Mouse (Mus musculus) ovary, postnatal 14 days (tissue): Measurements from ENCODE around the gene Slc16a9.

ENCODE experiments used
- DNase-seq: peaks from one replicate; pipeline ENCODE4 v3.0.0; 2022; ENCODE audit warnings: low spot score

Slc16a9 gene

DNA sequence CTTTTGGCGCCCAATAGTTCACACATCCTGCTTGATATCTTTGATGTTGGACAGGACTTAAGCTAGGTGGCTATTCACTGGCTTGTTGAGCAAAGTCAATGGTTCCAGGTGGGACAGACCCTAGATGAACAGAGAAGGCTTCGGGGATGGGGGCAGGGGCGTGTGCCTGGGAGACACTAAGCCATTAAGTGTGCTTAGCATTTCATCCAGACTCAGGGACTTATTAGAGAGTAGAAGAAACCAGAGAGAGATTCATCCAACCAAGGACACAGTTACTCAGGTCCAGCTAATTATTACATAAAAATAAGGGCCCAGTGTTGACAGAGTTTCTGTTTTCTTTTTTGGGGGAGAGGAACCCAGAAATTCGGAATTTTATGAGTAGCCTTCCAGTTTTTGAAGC is 5.5 kb downstream of the Slc16a9 start:
- DNase-seq = no peak

DNA sequence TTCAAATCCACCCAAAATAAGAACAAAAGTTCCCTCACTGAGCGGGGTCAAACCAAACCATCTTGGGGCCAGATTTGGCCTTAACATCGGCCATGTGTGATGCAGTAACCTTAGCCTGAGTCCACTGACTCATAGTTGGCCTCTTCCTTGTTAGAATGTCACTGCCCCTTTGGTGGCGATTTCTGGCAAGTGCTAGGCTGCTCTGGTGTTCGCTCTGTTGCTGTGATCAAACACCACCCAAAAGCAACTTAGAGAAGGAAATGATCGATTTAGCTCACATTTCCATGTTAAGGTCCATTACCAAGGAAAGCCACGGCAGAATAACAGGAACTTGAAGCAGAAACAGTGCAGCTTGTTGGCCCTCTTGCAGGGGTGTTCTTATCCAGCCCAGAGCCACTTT is 5.9 kb downstream of the Slc16a9 start:
- DNase-seq = no peak

DNA sequence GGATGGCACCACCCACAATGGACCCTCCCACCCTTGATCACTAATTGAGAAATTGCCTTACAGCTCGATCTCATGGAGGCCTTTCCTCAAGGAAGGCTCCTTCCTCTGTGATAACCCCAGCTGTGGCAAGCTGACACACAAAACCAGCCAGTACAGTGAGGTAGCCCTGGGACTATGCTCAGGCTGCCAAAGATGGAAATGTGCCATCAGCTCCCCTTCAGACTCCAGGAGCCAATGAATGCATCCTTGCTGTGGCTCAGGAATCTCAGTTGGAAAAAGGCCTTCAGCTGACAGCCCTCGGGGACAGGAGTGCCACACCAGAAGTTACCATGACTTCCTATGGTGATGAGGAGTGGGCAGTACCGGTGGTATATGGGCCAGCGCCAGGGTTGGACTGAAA is 9.8 kb downstream of the Slc16a9 start:
- DNase-seq = no peak

- no peak for DNase-seq
Measured at GRCm38 (mm10) chr10:70255601-70256210, 10.8 kb downstream of the Slc16a9 start.

GRCm38 (mm10) chr10:70257029-70257428 is 12.1 kb downstream of the Slc16a9 start:
- DNase-seq = no peak

DNA sequence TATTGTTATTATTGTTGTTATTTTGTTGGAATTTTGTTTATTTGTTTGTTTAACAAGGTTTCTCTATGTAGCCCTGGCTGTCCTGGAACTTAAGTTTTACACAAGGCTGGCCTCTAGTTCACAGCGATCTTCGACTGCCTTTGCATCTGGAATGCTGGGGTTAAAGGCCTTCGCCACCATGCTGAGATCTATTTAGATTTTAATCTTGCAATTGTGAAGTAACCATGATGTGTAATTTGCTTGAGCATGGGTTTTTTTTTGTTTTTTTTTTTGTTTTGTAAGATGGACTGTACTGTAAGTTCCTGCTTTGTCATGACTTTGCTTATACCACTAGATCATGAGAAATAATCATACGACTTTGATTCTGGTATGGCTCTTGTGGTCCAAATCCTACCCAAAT is 16.0 kb downstream of the Slc16a9 start:
- no peak for DNase-seq

DNA sequence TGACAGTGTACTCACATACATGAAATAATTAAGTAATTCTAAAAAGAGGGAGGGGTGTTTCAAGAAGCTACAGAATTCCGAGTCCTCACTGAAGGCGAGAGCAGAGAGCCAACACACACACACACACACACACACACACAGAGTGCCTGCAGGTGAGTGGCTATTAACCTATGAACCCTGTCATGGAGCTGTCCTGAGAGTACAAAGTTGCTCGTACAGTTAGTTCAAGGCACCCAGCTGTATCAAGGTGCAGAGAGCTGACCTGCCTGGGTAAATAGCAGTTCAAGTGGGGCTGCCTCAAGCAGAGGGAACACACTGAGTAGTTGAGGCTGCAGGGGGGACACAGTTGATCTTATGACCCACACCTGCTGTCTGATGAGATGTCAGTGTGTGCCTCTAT is 17.2 kb downstream of the Slc16a9 start:
- DNase-seq = no peak

- DNase-seq = no peak
Measured at GRCm38 (mm10) chr10:70263681-70264189, 18.8 kb downstream of the Slc16a9 start.

GRCm38 (mm10) chr10:70264337-70265036 is 19.6 kb downstream of the Slc16a9 start:
- no peak for DNase-seq

- no peak for DNase-seq
Measured at GRCm38 (mm10) chr10:70266501-70266900, 21.6 kb downstream of the Slc16a9 start.

GRCm38 (mm10) chr10:70268581-70269446 is 23.9 kb downstream of the Slc16a9 start:
- DNase-seq = no peak

GRCm38 (mm10) chr10:70269447-70269787 is 24.5 kb downstream of the Slc16a9 start:
- no peak for DNase-seq

DNA sequence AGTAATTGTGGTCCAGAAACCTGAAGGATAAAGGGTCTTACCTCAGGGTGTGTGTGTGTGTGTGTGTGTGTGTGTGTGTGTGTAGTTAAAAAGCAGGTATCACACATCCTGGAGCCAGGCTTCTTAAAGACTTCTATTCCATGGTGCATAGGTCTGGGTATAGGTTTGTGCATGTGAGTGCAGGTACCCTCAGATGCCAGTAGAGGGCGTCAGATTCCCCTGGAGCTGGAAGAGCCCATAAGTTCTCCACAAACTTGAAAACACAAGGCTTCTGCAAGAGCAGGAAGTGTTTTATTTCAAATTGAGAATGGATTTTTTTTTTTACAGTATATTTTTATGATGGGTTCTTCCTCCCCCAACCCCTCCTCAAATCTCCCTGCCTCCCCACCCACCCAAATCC is 31.8 kb downstream of the Slc16a9 start:
- no peak for DNase-seq

DNA sequence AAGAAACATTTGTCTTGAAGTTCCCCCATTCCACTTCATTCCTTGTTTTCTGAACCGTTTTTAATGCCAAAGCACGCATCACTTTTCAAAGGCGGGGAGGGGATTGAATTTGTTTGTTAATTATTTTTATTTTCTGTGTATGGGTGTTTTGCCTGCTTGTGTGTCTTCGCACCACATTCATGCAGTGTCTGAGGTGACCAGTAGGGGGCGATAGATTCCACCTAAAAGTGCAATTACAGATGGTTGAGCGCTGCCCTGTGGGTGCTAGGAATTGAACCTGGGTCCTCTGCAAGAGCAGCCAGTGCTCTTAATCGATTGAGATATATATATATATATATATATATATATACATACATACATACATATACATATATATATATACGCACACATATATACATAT is 34.4 kb downstream of the Slc16a9 start:
- DNase-seq = no peak

- DNase-seq = no peak
Measured at GRCm38 (mm10) chr10:70287825-70288235, 42.9 kb downstream of the Slc16a9 start.

- no peak for DNase-seq
Measured at GRCm38 (mm10) chr10:70288406-70289327, 43.8 kb downstream of the Slc16a9 start.

DNA sequence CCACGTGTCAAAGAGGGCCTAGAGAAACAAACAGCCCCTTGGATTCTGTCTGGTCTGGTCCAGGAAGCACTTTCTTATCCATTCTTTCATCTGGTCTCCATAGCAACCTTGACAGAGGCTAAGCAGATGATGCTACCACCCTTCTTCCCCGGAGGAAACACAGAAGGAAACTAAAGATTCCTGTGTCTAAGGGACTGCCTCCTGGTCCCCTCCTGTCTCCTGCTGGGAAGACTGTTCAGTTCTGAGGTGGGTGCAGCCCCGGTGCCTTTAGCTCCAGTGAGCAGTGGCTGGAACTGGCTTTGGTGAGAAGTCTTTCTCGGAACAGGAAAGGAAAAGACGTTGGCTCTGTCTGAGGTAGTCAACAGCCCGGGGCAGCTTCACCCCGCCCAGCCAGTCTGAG is 47.1 kb downstream of the Slc16a9 start:
- DNase-seq = no peak

DNA sequence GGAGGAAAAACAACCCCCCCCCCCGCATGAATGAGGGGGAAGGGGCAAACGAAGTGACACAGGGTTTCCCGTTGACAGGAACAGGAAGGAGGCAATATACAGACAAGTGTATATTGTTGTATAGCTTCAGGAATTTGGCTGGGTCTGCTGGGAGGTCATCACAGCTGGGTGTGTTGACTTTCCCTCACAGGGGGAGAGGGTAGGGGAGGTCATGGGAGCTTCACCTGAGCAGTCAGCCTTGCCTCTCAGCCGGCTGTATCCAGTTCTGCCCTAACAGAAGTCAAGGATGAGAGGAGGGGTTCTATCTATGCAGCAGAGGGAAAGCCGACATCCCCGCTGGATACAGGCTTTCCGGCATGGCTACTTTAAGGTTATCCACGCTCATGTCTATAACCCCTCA is 49.2 kb downstream of the Slc16a9 start:
- no peak for DNase-seq

DNA sequence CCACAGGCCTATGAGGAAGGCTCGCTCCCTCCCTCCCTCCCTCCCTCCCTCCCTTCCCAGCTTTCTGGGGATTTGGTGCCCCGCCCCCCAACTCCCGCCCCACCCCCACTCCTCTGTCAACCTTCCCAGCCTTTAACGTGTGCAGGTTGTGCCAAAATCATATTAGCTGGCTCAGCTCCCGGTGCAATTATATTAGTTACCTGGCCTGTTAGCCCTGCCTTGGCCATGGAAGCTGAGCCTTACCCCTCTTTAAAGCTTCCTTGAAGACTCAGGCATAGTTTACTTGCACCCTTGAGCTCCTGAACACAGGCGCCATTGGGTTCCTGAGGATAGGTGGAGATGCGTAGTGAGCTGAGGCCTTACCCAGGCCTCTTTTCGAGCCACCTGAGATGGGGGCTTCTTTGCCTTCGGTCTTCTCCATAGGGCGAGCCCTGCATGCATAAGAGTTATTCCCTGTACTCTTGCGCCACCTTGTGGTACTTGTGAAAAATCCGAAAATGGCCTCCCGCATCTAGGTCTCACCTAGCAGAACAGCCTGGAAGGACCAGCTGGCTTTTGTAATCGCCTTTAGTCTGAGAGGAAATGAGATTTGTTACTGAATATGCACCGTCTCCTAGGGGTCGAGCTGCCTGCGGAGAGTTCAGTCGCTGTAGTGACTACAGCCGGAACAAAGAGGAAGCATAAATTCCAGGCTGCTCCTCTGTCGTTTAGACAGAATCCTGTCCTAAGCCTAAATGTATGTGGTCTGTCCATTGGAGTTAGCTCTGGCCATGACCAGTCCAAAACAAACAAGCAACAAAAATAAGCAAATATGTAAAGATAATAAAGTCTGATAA is 51.8 kb downstream of the Slc16a9 start:
- peak; percentile 70 for DNase-seq

- no peak for DNase-seq
Measured at GRCm38 (mm10) chr10:70299118-70299517, 54.2 kb downstream of the Slc16a9 start.

DNA sequence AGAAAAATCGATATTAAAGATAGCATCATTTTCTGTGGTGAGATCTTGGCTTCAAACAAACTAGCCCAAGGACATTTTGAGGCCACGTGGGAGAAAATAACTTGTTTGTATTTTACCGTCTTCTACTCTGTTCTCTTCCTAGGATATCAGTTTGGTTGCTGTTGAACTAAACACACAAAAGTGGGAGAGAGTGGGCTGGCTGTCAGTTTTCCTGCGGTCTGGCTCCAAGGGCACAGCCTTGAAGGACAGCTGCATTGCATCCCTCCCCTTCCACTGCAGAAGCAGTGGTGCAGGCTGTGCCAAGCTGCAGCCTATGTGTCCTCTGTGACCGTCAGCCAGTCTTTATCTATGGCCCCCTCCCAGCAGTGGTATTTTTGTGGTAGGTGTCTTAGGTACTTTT is 54.8 kb downstream of the Slc16a9 start:
- DNase-seq = no peak
